Mouse (Mus musculus): ENCODE results near the gene Zbtb39.
A peak's percentile ranks its signal among the peaks of the same experiment; 100 is the strongest.
"Not testable (repeated sequence)": the region's sequence is repeated elsewhere in the genome, so short reads cannot be mapped to it uniquely, and the experiment has no call there.

Gene Zbtb39

GRCm38 (mm10) chr10:127738151-127738882, 1.0 kb upstream of the Zbtb39 start:
- DNase-seq: no peak

GRCm38 (mm10) chr10:127739661-127740161, 373 bp downstream of the Zbtb39 start:
- DNase-seq: no peak

- no peak for DNase-seq
Measured at GRCm38 (mm10) chr10:127744661-127745060, 5.3 kb downstream of the Zbtb39 start.

- no peak for DNase-seq
Measured at GRCm38 (mm10) chr10:127745886-127746285, 6.5 kb downstream of the Zbtb39 start.

GRCm38 (mm10) chr10:127747254-127747653, 7.9 kb downstream of the Zbtb39 start:
- DNase-seq: no peak

GRCm38 (mm10) chr10:127748847-127749612, 9.7 kb downstream of the Zbtb39 start:
- no peak for DNase-seq

- peak; percentile 14 for DNase-seq
Measured at GRCm38 (mm10) chr10:127750136-127750777, 10.9 kb downstream of the Zbtb39 start.

GRCm38 (mm10) chr10:127751548-127751947, 12.2 kb downstream of the Zbtb39 start, which contains the start of gene Gpr182:
Gpr182 (minus strand) TSS chr10:127751732.
- no peak for DNase-seq

GRCm38 (mm10) chr10:127754566-127755166, 15.3 kb downstream of the Zbtb39 start:
- DNase-seq: no peak

GRCm38 (mm10) chr10:127755246-127755645, 15.9 kb downstream of the Zbtb39 start:
- no peak for DNase-seq

- DNase-seq: no peak
Measured at GRCm38 (mm10) chr10:127755770-127756468, 16.6 kb downstream of the Zbtb39 start.

GRCm38 (mm10) chr10:127759181-127760110, 20.1 kb downstream of the Zbtb39 start, which contains the start of the genes Rdh1 and Rdh16f1:
Rdh1 (plus strand) TSS chr10:127759721.
Rdh16f1 (plus strand) TSS chr10:127759787.
- DNase-seq: no peak

GRCm38 (mm10) chr10:127762926-127763325, 23.6 kb downstream of the Zbtb39 start:
- not testable (repeated sequence) for DNase-seq

GRCm38 (mm10) chr10:127763914-127764680, 24.8 kb downstream of the Zbtb39 start:
- DNase-seq: no peak

- DNase-seq: no peak
Measured at GRCm38 (mm10) chr10:127766564-127766963, 27.2 kb downstream of the Zbtb39 start.

- no peak for DNase-seq
Measured at GRCm38 (mm10) chr10:127776011-127776410, 36.7 kb downstream of the Zbtb39 start, which contains the start of gene Rdh9. Rdh9 (plus strand) TSS chr10:127776386.

GRCm38 (mm10) chr10:127782321-127782720, 43.0 kb downstream of the Zbtb39 start:
- not testable (repeated sequence) for DNase-seq

- DNase-seq: not testable (repeated sequence)
Measured at GRCm38 (mm10) chr10:127785411-127785810, 46.1 kb downstream of the Zbtb39 start.
